Mouse (Mus musculus) spleen, embryonic (tissue): ENCODE results near the gene Dmrt3.

Experiments
- CTCF ChIA-PET: fragments of 350-600 bp; sonication (Branson Sonifier 250); formaldehyde crosslinking; loops from one replicate; lab custom pipeline; 2022; lab: Charles Lee

Gene Dmrt3

DNA sequence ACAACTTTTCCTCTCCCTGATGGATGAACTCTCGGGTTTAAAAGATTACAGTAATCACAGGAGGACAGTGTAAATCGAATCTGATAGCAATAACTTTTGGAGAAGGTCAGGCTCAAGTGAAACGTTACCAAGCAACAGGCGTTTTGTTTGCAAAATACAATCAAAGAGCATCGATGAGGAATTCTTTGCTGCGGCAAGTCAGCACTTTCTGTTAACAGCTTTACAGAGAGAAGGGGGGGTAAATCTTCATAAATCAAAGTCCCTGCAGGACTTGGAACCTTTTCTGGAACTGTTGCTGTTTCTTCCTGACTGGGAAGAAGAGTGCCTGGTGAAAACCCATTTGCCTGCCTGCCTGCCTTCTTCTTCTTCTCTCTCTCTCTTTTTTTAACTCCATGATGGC, 5.8 kb downstream of the Dmrt3 start:
- CTCF ChIA-PET, result no interaction called here

DNA sequence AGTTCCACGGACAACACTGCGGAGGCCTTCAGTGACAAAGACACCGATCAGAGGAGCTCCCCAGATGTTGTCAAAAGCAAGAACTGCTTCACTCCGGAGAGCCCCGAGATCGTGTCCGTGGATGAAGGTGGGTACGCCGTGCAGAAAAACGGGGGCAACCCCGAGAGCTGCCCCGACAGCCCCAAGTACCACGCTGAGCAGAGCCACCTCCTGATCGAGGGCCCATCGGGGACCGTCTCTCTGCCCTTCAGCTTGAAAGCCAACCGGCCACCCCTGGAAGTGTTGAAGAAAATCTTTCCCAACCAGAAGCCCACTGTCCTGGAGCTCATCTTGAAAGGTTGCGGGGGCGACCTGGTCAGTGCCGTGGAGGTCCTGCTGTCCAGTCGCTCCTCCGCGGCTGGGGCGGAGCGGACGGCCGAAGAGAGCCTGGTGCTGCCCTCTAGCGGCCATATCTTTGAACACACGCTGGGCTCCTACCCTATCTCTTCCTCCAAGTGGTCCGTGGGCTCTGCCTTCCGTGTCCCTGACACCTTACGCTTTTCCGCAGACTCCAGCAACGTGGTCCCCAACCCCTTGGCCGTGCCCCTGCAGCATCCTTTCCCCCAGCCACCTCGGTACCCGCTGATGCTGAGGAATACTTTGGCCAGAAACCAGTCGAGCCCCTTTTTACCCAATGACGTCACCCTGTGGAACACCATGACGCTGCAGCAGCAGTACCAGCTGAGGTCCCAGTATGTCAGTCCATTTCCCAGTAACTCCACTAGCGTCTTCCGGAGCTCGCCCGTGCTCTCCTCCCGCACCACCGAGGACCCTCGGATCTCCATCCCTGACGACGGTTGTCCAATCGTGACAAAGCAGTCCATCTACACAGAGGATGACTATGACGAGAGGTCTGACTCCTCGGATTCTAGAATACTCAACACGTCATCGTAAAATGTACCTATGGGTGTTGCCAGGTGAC, 12.5 kb downstream of the Dmrt3 start:
- CTCF ChIA-PET, result interaction anchor here (0.5 to 0.8 kb wide), 4 partner anchors 11 to 146 kb away, joined by 3 to 6 read pairs (median 4); no protein-coding TSS in a partner anchor

DNA sequence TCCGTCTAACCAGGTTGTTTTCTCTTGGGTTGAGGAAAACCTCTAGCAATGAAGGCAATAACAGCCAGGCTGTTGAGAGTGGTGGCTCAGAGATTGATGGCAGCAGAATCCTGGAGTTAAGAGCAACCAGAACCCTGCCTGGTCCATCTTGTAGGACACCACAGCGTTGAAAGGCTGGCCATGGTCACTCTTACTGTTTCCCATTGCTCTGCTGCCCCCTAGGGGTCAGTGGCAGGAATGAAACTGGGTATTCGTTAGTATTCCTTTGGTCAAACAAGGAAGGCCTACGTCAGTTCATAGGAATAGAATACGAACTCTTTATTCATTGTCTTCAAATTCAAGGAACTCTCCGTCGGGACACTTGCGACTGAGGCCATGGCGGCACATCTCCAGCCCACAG, 18.4 kb downstream of the Dmrt3 start:
- CTCF ChIA-PET, result interaction anchor here (0.6 kb wide), 1 partner anchor 65 kb away, joined by 4 read pairs; no protein-coding TSS in a partner anchor

DNA sequence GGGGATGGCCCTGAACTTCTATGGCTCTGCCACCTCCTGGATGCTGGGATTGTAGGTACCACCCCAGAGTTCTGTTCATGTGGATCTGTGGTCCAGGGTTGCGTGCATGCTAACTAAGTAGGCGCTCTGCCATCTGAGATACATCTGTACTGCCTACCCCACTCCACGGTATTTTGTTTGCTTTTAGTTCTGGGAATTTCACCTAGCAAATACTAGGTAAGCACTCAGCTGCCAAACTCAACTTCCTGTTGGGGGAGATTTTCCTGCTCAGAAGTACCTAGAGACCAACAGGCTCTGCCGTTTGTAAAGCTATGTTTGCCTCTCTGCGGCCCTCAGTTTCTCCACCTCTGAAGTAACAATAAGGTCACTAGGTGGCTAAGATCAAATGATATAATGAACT, 25.0 kb downstream of the Dmrt3 start:
- CTCF ChIA-PET, result interaction anchor here (0.5 kb wide), 1 partner anchor 108 kb away, joined by 3 read pairs; no protein-coding TSS in a partner anchor

DNA sequence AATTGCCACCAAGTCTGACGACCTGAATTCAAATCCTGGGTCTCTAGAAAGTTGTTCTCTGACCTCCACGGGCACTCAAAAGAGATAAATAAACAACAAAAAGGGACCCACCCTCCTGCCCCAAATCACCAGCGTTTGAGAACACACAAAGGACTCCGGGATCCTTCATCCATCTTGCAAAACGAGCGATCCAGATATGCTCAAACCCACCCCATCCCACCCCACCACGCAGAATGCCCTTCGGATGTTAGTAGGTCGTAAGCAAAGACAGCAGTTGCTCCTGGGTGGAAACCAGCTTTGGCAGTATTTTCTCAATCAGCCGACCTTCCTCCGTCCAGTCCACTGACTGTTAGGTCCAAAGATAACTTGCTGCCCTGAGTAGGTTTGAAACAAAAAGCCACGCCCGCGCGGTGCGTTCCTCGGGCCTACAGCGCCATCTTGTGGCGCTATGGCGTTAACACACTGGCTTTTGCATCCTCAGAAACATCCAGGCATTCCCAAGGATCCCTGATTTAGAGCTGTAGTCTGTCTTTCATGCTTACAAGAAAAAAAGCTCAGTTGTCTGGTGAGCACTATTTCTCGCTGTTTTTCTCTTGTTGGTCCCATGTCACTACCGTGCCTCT, 25.6 kb downstream of the Dmrt3 start:
- CTCF ChIA-PET, result interaction anchor here (0.5 kb wide), 1 partner anchor 109 kb away, joined by 3 read pairs; no protein-coding TSS in a partner anchor

DNA sequence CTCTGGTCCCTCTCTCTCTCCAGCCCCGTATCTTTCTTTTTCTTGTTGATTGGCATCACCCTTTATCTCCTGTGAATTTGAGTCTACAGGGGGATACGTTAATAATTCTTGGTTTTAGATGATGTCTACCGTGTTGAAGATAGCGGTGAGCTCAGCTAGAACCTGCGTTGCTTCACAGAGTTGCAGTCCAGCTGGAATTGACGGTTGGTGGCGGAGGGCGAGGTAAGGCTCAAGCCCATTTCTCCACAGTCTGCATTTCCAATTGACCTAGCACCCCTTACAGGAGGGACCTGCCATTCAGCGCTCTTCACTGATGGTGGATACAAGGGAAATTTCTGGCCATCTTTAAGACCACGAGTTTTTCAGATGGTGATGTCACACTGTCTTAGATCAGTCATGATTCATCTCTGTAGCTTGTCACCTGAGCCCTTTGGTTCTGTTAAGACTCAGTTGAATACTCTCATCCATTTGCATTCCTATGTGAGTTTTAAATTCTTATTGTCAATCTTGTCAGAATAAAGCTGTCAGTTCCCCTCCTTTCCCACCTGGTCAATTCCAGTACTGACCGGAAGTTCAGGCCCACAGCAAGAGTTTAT, 28.8 kb downstream of the Dmrt3 start:
- CTCF ChIA-PET, result no interaction called here

DNA sequence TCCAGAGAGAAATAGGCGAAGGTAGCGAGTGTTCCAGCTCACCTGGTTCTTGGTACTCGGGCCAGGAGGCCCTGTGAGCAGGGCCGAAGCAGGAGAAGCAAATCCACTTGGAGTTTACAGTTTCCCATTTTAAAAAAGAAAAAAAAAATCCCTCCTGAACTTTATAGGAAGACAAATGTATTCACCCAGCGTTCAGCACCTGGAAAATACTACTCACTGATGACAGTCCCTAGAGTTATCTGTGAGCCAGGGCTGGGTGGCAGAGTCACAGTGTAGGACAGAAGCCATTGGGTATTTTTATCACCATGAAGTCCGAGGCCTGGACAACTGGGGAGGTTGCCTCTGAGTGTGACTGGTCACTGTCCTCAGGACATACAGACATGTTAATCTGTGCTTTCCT, 31.7 kb downstream of the Dmrt3 start:
- CTCF ChIA-PET, result no interaction called here

DNA sequence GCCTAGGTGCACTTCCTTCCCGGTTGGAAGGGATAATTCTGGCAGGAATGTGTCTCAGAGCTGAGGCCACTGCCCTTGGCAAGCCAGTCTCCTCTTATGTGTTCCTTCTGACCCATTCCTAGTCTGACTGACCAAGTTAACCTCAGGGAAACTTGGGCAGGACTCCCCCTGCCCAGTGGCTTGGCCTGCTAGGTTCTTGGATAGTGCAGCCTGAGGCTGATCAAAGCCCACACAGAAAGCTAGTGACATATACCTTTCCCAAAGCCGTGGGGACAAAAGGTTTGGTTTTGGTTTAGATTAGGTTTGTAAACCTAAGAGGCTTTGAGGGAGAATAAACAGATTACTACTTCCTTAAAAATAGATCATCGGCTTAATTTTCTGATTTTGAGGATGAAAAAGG, 37.0 kb downstream of the Dmrt3 start:
- CTCF ChIA-PET, result no interaction called here

DNA sequence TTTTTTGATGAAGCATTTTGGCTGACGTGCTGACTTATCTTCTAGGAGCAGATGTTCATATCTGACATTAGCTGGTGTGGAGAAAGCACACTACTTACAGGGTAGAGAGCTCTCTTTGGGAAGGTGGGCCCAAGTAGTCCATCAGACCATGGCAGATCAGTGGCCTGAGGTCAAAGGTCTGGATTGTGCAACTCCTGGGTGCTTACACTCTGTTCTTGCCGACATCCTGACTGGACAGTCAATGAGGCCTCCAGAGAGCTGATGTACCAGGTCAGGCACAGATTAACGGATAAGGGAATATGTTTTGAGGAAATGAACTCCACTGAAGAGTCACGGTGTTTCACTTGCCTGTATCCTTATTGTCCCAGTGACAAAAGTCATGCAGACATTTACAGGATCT, 38.6 kb downstream of the Dmrt3 start:
- CTCF ChIA-PET, result no interaction called here

DNA sequence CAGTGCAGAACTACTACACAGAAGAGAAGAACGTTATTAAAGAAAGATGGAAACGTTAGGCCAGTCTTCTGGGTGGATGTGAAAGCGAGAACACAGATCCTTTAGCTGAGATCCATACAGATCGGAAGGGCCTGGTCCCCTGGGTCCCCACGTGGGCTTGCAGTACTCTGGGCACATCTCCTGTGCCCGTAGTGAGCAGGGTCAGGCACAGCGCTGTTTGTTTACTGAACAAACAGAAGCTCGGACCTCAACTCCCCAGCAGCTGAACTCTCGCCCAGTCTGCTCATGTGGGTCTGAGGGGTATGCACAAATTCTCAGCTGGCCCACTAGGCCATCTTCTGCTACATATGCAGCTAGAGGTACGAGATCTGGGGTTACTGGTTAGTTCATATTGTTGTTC, 40.4 kb downstream of the Dmrt3 start:
- CTCF ChIA-PET, result interaction anchor here (0.5 kb wide), 1 partner anchor 331 kb away, joined by 4 read pairs; no protein-coding TSS in a partner anchor

DNA sequence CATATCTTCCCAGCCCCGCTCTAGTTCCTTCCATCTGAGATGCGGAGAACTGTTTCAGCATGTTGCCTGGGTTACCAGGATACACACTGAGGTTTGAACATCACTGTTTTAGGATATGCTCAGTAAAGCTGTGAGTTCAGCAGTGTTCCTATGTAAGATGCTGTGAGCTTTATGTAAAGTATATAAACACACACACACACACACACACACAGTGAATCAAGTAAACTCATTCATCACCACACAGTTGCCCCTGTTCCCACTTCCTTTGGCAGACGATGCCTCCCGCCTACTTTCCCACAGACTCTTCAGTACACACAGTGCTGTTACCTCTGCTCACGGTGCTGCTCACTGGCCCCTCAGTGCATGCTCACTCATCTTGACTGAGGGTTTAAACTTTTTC, 42.5 kb downstream of the Dmrt3 start:
- CTCF ChIA-PET, result no interaction called here

DNA sequence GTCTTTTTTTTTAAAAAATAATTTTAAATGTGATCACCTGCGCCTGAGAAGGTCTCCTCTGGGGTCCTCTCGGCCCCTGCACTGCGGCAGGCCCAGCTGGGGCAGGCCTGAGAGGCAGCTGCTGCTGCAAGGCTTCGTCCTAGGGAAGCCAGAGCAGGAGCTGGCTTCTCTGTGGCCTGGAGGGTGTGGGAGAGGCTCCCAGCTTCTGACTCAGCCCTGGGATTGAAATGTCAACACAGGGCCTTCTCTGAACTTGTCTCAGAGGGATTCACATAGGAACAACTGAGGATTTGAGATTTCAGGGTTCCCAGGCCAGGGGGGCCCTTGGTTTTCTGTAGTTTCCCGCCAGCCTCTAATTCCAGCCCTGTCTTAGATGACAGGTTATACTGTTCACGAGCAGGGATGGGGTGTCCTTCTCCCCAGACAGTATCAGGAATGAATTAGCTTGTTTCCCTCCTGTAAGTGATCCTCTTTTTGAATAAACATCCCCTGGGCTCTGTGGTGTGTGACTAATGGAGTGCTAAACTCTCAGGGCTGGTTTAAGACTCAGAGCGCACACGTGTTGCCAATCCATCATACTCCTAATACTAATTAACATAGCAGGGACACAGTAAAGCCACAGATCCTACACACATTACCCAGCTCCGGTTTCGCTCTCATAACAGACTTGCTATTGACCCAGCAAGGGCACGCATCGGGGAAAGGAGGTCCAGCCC, 44.1 kb downstream of the Dmrt3 start:
- CTCF ChIA-PET, result no interaction called here

DNA sequence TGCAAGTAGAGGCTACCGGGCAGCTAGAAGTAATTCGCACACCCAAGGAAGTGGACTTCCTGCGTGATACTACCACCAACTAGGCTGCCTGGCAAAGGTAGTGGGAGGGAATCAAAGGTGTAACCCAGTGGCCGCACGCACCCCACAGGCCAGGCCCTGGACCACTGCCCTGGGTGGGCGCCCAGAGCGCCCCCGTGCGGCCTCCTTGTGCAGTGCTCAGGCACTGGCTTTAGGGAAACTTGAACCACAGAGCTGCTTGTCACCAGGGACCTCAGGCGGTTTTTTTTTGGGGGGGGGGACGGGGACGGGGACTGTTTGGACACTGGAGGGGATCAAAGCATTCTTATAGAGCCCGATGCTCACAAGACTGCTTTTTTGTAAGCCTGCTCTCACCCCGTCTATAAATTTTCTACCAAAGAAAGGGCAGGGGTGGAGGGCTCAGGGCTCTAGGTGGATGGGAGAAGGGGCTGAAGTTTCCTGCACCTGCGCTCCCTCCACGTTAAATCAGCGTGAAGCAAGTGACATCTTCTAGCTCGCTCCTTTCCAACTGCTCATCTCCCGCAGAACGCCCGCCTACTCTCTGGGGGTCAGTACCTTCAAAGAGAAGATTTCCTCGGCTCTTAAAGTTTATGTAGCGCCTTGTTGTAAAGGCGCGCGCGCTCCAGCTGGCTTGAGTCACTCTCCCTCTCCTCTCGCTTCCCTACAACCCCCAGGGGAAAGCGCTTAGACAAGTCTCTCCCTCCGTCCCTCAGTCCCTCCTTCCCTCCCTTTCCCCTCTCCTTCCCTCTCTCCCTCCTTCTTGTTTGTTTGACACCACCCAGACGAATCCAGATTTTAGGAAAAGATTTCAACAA, 55.6 kb downstream of the Dmrt3 start:
- CTCF ChIA-PET, result no interaction called here

DNA sequence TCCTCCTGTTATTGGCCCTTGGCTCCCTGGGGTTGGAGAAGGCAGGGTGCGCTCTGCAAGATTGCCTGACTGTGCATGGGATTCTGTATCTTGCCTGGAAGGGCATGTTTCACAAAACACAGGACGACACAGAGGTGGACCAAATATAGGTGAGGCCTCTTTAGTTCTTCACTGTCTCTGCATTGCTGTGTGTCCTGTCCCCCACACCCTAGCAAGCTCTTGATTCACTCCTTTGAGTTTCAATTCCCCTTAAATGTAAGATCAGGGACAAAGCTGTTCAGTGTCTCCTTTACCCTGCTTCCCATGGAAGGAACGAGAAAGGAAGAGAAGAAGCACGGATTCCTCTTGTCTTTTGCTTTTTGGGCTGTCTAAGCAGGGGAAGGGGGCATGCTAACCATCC, 57.7 kb downstream of the Dmrt3 start:
- CTCF ChIA-PET, result no interaction called here

DNA sequence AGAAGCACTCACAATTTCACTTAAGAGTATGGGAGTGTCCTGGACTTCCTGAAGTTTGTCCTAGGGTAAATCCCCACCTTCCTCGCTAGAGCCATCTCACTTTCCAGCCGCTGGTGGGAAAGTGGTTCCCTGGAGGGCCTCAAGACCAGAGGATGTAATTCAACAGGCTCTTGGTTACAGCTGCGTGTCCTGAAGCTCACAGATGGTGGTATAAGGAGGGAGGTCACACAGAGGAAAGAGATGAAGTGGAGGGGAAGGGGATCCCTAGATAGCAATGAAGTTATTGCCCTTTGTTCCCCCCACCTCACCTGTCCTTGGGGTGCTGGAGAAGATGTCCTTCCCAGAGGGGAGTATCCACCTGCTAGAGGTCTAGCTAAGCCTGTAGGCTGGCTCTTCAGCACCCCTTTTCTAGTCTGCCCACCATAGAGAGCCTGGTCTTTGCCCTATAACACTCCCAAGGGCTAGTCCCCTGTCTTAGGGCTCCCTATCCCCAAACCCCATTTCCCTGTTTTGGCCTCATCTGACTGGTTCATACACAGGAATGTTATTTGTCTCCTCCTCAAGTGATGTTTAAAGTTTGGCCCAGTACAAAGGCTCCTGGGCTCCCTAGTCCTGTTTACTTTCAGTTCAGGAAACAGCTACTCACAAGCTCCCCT, 59.6 kb downstream of the Dmrt3 start:
- CTCF ChIA-PET, result no interaction called here

DNA sequence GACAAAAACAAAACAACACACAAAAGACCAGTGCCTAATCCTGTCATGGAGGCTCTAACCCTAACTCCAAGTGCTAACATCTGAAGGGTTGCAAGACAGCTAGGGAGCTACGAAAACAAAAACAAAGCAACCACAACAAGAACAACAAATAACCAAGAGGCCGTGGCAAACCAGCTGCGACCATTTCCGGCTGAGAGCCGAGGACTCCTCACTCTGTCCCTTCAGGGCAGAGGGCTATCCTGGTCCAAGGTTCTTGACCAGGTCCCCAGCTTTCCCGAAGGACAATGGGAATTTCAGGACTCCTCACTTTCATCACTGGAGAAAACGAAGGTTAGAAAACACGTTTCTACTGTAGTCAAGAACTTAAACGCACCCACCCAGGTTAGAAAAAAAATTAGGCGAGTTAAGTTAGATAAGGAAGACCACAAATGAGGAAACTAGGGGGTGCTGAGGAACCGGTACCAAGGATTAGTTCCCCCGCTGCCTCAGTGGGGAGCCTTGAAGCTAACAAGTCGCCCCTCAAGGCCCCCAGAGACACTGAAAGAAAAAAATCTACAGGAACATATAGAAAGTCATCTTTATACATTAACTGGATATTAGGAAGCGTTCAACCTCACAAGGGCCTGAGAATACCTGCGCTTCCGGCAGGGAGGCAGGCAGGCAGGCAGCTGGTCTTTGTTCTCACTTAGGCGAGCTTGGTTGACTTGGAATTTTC, 60.6 kb downstream of the Dmrt3 start:
- CTCF ChIA-PET, result no interaction called here

DNA sequence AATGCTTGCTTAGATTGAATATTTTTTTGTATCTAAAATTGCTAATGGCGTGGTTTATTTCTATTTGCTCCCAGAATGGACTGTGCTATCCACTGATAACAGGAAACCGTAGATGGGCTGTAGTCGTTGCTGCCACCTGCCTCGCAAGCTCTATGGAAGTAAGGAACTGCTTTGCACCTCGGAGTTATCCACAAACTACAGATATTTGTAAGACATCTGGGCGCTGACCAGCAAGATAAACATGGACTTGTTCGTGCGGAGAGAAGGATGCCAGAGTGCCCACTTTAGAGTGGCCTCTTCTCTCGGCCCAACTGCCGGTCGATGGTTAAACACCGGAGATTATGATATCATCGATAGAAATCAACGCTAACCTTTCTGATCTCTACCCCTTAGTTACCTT, 61.6 kb downstream of the Dmrt3 start:
- CTCF ChIA-PET, result no interaction called here

DNA sequence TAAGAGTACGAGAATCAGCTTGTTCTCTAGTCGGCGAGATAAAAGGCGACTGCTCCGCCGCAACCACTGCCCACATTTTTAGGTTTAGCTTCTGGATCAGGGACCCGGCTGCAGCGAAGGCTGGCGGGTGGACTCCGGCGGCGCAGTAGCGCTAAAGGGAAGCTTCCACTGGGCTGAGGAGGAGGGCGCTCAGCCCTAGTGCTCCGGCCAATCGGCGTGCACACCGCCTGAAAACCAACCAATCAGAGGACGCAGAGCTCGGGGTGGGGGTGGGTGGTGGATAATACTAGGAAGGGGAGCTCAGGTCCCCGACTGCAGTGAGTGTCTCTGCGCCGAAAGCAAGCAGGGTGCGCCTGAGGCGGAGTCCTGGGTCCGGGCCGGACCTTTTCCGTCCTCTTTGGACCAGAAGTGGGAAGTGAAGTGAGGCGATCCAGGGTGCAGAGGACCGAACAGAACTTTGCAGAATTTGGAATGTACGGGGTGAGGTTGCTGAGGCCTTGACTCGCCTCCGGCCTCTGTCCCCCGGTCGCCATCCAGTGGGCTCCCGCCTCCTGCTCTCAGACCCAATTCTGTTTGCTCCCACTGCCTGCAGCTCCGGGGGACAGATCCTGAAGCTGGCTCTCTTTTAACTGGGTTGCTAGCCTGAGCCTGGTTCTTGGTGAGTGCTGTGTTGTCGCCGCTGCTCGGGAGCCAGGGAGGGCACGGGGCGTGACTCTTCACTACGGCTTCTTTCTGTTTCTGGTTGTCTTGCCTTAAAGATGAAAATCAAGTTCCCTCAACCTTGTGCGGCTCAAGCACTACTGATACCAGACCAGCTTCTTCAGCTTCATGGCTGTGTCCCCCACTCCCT, 62.2 kb downstream of the Dmrt3 start, which contains the start of gene Dmrt2:
Gene Dmrt2, plus strand, starts transcription at position 311 of the 850 bp plus-strand sequence.
- CTCF ChIA-PET, result no interaction called here
